Mouse (Mus musculus) right cerebral cortex, postnatal 10 days (tissue): ENCODE measurements around the gene Pgc.

Source experiments
- DNase-seq, 2 experiments: peaks; one replicate each; pipeline ENCODE4 v3.0.0; 2021; ENCODE audit warnings: low spot score in 2 of 2

The Pgc gene

DNA sequence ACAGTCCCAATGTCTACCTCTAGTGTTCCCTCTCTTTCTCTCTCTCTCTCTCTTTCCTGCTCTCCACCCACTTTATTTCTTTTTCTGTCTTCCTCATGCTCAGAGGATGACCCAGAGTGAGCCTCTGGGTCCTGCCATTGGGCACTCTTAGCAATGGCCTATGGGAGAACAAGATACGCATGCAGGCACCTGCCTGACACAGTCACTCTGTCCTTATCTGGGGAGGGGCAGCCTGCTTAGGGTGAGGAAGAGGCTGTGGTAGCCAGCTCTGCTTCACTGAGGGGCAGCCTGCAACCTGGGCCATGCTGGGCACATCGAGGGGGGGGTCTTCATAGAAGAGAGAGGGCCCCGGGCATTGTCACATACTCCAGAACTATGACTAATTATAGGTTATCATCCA is 23.0 kb downstream of the Pgc start:
- no peak for DNase-seq

DNA sequence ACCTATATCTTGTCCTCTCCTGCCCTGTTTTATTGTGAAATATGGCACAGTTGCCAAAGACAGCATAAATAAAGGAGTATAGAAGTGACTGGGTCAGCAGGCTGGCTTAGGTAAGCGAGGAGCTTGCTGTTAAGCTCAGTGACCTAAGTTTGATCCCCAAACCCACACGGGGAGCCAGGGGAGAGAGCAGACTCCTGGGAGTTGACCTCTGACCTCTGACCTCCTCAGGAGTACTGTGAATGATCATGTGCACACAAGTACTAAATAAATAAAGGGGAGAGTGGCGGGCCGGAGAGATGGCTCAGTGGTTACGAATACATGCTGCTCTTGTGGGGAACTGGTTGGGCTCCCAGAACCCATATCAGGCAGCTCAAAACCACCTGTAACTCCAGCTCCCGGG is 23.5 kb downstream of the Pgc start:
- DNase-seq, result no peak

DNA sequence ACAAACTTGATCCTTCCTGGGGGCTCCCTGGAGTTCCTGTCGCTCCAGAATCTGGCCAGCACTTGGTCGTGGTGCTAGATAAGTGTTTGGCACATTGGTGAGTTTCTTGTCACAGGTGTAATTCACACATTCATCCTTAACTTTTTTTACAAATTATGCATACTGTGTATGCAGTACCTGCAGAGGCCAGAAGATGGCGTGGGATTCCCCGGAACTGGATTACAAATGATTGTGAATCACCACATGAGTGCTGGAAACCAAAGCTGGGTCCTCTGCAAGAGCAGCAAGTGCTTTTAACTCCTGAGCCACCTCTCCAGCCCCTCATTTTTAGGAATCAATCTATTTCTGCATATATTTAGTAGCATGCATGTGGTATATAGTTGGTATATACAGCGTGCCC is 25.2 kb downstream of the Pgc start:
- DNase-seq, result no peak

DNA sequence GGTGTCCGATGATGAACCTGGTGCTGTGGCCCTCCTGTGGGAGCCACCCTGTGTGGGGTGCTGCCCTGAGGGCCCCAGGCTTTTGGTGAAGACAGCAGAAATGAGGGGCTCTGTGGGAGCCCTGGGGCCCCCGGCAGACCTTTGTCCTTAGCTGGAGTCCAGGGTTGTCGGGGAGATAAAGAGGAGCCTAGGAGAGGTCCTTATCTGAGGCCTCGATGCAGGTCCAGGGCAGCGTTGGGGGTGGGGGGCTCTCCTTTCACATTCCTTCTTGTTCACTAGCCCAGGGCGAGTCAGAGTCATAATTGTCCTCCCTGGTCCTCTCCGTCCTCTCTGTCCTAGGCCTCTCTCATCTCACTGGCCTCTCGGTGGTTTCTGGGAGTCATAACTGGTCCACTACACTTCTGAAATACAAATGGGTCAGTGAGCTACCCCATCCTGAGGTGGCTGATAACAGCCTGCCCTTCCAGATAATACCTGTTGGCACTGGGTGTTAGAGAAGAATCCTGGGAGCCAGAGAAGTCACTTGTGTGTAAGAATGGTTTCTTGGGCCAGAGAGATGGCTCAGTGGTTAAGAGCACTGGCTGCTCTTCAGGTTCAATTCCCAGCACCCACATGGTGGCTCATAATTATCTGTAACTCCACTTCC is 26.6 kb downstream of the Pgc start:
- no peak for DNase-seq

DNA sequence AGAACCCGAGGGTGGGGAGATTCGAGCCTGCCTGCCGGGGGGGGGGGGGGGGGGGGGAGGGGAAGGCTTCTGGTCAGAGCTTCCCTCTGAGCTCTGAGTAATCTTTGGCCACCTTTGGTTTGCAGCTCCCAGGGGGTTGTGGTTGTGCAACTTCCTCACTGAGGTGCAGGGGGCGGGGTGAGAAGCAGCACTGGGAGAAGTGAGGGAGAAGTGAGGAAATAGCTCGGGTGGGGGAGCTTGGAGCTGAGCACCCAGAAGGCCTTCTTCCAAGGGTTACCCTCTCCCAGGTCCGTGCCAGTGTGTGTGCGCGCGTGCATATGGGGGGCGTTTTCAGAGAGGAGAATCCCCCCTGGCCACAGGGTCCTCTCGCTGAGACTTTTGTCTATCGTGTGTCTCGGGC is 27.6 kb downstream of the Pgc start:
- DNase-seq, result no peak

DNA sequence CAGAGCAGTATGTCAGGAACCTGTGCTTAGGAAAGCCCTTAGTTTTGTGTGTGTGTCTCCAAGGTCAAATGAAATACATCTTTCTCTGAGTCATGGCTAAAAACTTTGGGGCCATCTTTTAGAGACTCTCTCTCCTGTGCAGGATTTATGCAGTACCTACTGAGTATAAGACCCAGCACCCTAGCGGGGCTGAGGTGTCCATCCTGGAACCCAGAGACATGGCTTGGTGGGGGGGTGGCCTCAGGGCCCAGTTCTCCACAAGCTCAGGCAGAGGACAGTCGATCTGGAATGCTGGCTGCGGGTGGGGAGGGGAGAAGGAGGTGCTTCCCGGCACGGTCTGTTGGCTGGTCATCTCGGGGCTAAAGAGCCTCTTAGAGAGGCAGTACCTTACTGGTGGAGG is 29.7 kb downstream of the Pgc start:
- no peak for DNase-seq

DNA sequence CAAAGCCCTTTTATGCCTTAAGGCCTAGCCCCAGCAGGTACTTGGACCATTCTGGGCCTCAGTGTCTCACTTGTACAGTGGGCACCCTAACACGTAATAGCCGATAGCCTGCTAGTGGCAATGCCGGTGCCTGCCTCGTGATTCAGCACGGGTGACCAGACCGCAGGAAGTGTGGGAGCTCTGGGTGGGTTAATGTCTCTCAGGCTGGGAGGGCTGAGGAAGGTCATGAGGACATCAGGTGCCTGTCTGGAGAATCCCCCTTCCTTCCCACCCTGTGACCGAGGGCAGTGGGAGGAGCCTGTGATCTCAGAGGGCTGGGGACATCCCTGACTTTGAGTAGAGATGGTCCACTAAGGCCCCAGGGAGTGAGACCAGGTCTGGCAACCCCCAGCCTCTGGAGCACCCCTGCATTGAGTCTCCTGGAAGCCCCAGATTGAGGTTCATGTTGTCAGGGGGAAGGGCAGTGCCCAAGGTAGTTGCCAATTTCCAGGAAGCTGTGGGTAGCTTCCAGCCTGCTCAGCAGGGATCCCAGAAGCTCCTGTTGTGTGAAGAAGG is 30.5 kb downstream of the Pgc start:
- no peak for DNase-seq

DNA sequence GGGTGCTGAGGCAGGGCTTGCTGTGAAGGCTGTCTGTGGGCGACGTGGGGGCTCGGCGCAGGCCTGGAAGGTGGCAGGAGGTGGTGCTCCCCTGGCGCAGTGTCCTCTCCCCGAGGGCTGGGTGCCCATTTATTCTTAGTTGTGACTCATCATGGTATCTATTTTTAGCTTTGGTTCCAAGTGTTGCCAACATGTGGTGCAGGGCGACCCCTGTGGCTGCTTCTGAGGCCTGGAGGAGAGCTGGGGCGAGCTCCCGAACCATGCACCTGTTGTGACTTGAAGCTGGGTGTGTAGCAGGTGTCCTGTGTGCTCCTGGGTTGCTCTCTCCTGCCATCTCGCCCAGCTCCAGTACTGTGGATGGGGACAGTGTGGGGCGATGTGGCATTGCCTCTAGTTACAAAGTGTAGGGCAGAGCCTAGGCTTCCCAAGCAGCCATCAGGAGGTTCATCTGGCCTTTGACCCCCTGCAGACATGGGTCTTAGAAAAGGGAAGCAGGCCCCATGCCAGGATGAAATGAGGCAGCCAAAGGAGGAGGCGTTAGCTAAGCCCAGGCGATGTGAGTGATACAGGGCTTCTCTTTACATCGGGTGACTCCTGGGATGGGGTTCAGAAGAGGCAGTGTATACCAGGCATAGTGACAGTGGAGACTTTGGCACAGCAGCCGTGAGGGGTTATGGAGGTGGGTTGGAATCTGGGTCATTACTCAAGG is 33.2 kb downstream of the Pgc start:
- DNase-seq, result no peak

DNA sequence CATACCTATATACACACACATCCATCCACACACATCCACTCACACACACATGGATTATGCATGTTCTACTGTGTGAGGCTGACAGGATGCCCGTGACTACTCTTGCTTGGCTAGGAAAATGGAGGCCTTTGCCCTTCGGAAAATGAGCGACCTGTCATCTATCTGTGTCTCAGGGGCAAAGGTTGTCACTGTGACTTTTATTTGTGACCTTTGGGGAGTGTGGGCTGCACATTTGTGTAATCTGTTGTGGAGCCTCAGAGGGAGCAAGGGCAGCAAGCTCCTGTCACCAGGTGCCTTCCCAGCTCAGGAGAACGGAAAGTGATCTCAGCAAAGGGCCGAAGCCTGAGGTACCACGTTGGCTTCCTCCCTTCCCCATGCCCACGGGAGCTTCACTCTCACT is 35.4 kb downstream of the Pgc start:
- DNase-seq, result no peak

DNA sequence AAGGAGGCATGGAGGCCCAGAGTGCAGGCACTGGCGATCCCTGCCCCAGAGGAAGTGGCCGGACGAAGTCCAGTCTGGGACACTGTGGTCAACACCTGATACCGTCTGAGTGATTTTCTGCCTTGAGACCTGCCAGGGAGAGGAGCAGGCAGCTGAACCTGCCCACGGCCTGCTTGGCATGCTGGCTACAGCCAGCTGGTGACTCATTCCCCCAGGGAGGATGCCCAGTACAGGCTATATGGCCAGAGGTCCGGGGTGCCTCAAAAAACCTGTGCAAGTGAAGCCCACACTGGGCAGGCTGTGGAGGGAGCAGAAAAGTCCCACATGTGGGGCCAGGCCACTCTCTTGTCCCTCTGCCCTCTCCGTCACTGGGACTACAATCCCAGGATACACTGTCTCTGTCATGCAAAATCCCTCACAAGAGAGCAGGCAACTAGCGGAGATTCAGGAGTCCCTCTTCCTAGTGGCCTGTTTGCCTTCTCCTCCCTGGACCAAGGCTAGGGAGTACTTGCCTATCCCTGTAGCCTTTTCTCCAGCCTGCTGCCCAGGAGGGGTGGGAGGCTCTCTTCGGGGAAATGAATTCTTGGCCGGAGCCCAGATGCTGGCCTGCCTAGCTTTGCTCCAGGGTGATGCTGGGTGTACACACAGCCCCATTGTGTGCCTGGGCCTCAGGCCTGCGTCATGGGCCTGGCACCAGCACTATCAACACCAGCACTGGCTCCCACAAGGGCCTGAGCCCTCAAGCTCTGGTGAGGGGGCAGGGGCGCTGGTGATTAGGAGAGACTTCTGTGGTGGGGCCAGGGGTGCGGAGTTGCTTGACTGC is 36.1 kb downstream of the Pgc start:
- DNase-seq, result peak; percentile 90 to 91

DNA sequence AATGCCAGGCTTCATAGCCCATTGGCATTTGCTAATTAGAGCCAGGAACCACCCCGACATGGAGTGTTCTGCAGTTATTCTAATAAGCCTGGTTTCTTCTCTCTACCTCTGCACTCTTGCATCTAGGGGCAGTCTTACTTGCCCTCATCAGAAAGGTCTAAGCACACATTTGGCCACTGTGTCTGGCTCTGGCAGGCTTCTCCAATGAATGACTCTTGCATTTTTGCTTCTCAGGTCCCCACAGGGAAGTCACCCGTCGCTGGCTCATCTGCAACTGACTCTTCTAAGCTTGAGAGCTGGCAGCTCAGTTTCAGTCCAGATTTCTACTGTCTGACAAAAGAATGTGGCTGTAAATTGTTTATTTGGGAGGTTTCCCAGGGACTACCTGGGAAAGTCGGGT is 39.3 kb downstream of the Pgc start:
- no peak for DNase-seq

DNA sequence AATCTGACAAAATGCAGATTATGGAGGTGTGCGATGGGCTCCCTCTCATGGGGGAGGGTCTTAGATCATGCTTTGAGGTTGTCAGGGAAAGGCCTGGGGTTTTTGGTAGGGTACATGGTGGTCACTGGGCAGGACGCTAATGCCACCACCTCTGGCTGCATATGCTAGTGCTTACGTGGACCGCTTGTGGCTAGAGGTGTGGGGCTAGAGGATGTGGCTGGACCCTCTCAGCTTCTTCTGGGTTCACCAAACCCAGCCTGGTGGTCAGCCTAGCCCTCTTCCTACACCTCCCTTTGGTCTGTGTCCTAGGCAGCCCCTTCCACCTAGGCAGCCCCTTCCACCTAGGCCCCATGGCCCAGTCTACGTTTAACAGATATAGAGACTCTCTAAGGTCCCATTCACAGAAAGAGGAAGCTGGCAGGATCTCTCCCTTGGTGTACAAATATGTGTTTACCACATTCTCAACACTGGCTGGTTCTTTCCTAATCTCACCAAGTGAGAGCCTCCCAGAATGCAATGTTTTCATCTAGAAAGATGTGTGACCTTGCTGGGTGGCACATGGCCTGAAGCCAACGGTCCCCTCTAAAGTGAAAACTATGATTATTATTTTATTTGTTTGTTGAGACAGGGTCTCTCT is 39.9 kb downstream of the Pgc start:
- no peak for DNase-seq

DNA sequence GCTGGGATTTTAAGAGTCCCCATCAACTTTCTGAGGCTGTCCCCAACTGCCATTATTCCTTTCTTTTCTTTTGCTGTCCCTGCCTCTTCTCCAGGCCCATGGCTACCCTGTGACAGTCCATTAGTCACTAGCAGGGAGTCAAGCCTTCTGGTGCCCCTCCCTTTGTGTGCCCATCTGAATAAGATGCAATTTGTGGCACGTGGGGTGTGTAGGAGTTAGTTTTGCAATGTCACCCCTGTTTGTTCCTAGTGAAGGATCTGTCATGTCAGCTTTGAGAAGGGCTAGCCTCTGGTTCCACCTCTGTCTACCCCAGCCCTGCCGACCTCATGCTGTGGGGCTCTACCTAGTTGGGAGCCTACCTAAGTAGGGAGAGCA is 40.4 kb downstream of the Pgc start:
- no peak for DNase-seq

DNA sequence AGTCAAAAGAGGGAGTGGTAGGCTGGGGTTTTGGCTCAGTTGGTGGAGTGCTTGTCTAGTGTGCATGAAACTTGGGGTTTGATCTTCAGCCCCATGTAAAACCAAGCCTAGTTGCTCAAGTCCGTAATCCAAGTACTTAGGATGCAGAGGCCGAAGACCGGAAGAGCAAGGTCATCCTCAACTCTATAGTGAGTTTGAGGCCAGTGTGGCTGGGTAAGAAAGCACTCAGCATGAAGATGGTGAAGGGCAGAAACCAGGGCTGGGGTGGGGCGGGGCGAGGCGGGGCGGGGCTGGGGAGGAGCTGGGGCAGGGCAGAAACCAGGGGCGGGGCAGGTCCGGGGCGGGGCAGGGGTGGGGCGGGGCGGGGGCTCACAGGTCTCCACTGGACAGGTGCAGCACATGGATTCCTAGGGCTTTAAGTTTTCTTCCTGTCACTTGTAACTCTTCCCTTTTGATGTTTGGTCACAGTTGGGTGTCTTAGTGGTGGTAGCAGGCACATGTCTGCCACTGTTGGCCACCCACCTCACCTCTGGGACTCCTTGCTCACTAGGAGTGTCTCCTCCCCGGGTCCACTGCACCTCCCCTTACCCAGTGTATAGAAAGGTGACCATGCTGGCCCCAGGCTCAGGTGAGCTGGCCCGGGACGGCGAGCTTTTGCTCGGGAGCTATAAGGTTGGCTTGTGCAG is 41.0 kb downstream of the Pgc start:
- DNase-seq, result no peak

DNA sequence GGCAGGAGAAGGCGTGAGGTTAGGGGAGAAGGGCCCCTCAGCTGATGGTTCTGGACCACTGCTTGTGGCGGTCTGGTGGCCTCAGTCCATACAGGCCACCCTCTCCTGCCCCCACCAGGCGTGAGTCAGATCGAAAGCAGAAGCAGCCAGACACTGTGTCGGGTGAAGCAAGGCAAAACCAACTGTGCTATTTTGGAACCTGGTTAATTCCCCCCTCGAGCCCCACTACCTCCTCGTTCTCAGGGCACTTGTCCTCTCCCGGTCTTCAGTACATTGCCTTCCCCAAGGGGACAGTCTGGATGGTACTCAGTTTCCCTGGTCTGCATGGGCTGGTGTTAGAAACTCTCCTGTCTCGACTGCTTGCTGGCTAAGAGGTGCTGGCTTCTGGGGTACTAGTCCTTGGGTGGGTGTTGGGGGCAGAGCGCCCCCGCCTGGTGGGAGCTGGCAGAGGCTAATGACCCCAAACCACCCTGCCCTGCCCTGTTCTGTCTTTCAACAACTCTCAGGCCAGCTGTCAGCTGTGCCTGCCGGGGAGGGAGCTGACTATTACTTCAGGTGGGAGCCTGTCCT is 42.1 kb downstream of the Pgc start:
- DNase-seq, result peak; percentile 61 to 71

DNA sequence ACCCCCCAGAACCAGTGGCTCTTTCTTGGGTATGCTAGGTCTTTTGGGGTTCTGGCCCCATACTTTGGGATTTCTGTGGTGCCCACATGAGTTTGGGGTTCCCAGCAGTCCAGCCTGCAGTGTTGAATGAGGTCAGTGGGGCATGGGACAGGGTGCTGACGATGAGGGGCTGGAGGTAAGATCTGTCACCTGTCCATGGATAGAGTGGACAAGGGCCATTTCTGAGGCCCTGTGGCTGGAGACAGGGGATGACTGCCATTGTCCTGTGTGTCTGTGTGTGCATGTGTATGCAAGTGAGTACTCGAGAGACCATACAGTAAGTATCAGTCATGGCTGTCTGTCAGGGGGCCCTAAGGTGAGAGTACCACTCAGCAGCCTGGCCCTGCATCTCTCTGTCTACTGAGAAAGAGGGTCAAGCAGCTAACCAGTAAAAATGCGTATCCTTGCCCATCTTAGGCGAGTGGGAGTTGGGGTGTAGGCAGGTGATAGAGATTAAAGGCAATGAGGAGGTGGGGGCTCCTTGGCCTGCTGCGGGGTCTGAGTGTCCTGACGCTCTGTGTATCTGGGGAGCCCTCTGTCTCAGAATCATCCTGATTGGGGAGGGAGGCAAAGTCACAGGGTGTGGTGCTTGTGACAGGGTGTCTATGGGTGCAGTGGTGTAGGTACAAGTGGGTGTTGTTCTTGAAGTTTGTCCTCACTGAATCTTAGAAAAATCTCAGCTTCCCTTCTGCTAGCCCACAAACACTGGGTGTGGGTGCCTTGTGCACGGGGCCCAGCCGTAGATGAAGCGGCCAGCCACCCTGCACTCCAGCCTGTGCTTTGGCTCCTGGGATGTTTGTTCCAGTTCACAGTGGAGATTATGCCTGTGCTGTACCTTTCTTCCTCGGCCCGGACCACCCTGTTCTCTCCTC is 43.0 kb downstream of the Pgc start:
- no peak for DNase-seq

DNA sequence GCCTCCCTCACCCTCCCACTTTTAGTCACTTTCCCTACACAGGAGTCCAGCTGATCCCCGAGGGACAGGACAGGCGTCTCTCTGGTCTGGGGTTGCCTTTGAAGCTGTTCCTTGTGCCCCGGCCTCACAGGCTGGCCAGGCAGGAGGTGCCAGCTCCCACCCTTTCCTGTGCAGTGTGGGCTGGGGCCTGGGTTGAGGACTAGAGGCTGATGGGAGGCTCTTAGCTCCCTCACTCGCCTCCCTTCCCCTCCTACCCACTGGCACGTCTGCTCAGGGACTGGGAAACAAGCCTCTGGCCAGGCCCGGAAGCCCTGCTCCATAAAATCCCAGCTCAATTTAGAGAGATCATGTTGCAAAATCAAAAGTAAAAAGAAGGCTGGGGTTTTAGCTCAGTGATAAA is 47.0 kb downstream of the Pgc start:
- no peak for DNase-seq

DNA sequence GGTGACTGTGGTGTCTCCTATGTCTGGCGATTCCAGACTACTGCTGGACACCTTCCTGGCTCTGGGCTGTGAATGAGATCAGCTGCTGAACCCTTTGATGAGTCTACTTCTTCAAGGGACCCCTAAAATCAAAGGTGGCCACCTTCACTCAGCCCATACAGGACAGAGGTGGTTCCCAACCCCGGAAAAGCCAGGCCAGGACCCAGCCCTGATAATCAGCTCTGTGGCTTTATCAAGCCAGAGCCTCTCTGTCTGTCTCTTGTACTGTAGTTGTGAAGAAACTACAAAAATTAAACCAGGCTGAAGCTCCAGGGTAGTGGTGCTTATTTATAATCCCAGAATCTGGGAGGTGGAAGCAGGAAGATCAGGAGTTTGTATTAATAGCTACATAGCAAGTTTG is 50.5 kb downstream of the Pgc start:
- DNase-seq, result no peak

DNA sequence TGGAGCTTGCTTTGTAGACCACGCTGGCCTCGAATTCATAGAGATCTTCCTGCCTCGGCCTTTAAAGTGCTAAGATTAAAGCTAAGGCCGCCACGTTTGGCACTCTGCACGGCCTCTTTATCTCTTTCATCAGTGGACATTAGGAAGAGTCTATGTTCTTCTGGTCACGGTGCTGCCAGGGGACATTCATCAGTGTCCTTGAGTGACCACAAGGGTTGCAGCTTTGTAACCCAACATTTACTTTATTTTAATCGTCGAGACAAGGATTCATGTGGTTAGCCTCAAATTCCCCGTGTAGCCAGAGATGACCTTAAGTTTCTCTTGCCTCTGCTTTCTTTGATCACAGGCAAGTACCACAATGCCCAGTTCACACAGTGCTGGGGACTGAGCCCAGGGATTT is 53.8 kb downstream of the Pgc start:
- no peak for DNase-seq

DNA sequence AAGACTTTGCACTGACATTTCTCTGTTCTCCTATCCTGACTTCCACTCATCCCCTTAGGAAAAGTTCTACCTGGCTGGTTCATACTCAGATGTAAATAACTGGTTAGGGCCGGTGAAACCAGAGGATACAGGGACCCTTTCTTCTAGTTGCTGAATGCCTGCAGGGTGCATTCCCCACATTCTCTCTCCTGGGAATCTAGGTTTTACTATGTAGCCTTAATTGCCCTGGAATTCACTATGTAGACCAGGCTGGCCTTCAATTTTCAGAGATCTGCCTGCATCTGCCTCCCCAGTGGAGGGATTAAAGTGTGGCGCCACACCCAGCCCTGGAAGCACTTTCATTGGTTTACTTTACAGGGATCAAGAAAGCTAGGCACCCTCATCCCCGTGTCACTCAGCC is 55.8 kb downstream of the Pgc start:
- DNase-seq, result no peak
